Mouse (Mus musculus) heart, adult 11 months (tissue): ENCODE measurements at regions not wholly inside any gene's neighbourhood (a gene's known extent, or its start where the extent isn't known, plus 50 kb on each side); places are given as distances from the start of the nearest gene placed in this dataset.
A peak's percentile ranks its signal among the peaks of the same experiment; 100 is the strongest.

ENCODE experiments used
- DNase-seq: peaks from one replicate; pipeline ENCODE4 v3.0.0; 2022

DNA sequence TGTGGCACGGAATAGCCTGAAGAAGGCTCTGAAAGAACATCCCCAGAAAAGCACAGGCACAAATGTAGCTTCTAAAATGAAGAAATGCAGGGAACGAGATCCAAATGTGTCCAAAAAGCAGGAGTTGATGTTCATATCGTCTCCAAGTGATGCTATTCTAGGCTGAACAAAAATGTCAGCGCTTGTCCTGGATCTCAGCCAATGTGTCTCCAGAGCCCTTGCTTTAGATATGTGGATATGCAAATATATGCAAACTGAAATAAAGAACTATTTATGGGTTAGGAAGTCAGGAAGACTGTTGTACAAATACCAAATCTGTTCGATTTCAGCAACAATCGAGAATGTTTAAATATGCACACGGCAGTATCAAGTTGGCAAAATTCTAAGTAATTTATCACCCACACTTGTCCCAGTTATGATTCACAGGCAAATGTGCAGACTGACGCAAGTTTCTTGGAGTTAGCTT lies 320.4 kb downstream of the Synb start:
- no peak for DNase-seq

DNA sequence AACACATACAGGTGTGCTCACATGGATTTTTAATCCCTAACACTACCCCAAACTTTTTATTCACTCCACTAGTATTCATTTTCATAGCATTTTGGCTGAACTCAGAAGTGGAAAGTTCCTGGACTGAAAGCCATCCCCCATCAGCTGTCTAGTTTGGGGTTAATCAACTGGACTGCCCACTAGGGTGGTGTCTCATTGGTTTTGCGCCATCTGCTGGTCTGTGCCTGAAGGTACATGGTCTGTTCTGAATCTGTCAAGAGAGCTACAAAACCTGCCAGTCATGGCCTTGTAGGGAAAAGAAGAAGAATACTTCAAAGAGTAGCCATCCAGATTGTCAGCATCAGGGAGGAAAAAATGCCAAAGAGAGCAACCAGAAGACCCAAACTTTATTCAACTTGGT lies 327.3 kb downstream of the Synb start:
- peak; percentile 87 for DNase-seq

GRCm38 (mm10) chr14:68954577-68955460 lies 339.3 kb downstream of the Synb start:
- DNase-seq = peak; percentile 59

DNA sequence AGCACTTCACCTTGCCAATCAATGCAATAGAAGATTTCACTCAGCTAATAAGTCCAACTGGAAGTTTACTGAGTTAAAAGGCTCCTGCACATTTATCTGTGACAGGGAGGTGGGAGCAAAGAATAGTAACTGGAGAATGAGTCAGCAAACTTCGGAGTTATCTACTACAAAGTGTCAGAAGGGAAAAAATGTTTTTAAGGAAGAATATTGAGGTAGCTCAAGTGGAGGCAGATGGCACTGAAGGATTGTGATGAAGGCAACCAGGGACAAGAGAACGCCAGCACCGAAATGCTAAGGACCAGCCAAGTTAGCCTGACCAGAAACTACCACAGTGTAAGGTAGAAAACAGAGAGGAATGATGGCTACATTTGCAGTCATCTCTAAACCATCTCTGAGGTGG lies 348.2 kb downstream of the Synb start:
- DNase-seq = no peak

DNA sequence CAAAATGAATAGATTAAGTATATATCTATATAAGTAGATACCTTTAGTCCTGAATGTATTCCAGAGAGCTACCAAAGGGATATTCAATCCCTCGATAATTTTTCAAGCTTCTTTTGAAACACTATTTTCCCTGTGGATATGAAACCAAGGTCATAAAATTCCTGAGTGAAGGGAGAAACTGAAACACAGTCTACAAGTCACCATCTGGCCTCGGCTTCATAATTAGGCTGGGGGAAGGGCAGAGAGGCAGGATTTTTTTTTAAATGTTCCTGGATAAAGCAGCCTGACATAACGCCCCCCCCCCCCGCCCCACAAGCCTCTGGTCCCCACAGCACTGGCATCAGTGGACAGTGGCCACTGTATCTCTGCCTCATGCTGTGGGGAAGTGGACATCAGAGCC lies 348.7 kb downstream of the Synb start:
- no peak for DNase-seq

DNA sequence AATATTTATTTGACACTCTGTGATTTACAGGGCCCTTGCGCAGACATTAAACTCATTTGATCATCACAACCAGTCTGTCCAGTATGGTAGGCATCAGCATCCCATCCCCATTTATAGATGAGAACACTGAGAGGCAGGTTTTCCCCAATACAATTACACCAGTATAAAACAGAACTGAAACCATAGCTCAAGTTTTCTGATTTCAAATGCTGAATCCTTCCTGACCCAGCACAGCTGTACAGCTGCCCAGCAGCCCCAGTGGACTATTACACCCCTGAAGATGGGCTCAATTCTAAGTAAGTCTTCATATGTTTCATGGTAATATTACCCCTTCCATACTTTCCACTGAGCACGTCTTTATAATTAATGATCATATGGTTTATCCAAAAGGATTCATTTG lies 352.3 kb downstream of the Synb start:
- no peak for DNase-seq

- no peak for DNase-seq
These were observed 352.9 kb downstream of the Synb start for GRCm38 (mm10) chr14:68941132-68941690.

DNA sequence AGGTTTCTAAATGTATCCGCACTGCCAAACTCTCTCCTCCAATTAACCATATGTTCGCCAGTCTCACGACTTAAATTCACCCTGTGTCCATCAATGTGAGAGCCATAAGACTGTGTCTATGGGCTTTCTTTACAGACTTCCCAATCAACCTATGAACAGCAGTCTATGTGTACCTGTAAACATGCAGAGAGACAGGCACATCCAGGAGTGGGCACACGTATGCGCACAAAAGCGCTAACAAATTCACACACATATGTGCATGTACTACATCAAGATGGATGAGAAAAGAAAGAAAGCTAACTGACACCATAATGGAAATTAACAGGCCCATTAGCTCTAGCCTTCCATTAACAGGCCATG lies 358.8 kb downstream of the Synb start:
- no peak for DNase-seq

DNA sequence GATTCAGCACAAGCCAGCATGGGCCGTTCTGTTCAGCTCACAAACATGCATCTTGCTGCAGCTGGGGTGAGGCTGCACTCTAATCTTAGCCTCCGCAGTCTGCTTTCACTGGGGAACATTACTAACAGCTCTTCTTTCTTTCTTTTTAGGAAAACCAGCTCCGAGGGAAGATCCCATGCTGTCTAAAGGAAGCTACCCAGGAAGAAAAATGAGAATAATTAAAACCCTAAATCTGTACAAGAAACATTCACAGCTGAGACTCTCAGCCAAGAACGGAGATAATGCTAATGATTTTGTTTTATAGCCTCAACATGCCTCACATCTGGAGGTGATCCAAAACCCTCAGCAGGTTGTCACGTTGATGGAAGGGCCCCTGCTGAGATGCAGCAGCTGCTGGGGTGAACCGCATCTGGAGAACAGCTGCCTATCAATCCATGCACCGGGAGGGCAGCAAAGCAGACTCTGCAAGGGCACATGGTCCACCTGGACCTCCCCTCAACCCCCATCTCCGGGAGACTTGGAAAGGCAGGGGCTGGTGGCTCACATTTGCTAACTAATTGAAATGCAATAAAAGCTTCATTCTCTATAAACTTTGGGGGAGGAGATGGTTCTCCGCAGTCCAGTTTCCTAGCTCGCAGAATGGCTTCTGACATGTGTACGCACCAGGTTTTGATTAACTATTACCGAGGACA lies 359.3 kb downstream of the Synb start:
- no peak for DNase-seq

DNA sequence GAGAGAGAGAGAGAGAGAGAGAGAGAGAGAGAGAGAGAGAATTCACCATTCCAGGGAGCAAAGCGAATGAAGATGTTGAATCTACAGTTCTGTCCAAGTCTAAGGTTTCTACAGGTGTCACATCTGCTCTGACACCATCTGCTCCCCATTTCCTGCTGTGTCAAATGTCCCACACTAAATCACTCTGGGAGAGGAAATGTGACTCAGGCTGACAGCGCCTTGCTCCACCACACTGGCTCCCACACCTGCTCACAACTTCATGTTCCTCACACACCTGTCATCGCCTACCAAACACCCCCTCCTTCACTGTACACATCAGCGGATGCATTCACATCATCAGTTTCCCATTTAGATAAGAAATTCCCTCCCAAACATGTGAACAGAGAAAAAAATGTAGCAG lies 366.3 kb downstream of the Synb start:
- peak; percentile 82 for DNase-seq

DNA sequence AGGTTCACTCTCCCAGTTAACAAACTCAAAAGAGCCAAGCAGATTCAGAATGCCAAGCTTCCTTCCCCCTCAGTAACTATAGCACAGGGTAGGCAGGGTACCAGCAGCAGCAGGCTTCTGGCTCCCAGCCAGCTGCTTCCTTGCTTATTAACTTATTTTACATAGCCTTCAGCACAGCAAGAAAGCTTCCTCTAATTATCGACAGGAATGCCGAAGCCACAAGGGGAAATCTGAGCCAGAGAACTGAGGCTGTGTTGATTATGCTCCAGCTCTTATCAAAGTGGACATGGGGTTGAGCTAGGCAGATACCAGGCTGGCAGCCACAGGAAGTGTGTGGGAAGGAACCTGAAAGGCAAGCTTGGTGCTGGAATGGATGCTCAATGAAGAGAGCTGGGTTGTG lies 371.0 kb downstream of the Synb start:
- no peak for DNase-seq

DNA sequence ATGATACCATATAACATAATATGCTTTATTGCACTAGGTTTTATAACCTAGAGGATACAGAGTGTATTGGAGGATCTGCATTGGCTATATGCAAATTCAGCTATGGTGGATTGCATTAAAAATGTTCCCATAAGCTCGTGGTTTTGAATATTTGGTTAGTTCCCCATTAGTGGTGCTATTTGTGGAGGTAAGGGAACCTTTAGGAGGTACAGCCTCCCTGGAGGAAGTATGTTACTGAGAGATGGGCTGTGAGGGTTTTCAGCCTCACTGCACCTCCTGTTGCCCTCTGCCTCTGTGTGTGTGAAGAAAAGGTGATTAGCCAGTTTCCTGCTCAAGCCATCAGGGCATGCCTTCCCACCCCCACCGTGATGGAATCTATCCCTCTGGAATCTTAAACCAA lies 372.1 kb downstream of the Synb start:
- DNase-seq = no peak

DNA sequence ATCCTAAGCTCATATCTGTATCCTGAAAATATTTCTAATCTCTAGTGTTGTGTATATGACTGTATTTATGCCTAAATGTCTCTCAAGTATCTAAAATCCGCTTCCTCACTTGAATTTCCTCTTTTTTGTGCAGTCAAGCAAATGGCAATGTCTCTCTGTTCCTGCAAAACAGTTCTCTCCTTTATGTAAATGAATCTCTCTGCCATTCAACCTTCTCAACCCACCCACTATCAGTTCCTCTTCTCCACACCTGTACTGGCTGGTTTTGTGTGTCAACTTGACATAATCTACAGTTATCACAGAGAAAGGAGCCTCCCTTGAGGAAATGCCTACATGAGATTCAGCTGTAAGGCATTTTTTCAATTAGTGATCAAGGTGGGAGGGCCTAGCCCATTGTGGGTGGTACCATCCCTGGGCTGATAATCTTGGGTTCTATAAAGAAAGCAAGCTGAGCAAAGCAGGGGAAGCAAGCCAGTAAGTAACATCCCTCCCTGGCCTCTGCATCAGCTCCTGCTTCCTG lies 375.5 kb downstream of the Synb start:
- DNase-seq = no peak

GRCm38 (mm10) chr14:68899921-68900320 lies 394.2 kb downstream of the Synb start:
- DNase-seq = no peak

DNA sequence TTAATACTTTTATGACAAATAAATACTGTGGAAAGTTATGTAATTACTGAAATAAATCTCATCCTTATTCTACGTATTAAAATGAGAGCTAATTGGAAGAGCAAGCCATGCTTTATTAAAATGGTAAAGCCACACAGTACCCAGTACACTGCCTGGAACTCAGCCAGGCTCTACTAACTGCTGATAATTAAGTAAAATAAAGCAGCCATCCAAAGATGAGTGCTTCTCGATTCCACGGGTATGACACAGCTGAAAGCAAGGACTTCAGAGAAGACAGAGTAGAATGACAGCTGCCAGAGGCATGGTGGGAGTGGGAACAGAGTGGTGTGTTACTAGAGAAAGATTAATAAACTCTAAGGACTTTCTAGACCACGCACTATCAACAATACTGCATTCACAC lies 416.9 kb downstream of the Synb start:
- DNase-seq = peak; percentile 57

DNA sequence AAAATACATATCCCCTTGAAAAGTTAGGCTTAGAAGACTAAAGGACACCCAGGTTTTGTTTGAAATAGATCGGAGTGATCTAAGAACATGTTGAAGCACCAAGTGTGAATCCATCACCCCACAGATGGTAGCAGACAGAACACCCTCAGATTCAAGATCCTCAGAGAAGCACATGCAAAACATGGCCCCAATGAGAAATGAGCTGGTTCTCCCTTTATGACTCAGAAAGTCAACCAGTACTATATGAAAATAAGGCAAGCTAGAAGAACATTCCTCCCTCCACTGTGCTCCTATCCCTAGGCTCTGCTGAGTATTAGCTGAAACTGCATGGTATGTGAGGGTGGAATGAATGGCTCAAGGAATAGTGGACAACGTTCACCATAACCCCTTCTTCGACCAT lies 433.0 kb downstream of the Synb start:
- no peak for DNase-seq

DNA sequence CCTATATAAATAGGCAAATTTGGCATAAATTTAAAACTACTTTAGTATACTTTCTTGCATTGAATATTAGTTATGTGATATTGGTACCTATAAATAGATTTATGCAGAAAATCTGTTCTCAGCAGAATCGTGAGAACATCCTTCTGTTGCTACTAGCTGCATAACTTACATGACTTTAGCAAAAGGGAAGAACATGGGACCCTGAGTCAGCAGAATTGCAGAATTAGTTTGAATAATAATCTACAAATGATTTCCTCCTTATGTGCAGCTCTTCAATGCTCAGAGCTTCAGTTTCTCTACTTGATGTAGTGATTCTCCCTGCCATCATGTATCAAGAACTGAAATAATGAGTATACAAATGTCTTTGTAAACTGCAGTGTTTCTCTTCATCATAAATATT lies 436.2 kb downstream of the Synb start:
- no peak for DNase-seq

DNA sequence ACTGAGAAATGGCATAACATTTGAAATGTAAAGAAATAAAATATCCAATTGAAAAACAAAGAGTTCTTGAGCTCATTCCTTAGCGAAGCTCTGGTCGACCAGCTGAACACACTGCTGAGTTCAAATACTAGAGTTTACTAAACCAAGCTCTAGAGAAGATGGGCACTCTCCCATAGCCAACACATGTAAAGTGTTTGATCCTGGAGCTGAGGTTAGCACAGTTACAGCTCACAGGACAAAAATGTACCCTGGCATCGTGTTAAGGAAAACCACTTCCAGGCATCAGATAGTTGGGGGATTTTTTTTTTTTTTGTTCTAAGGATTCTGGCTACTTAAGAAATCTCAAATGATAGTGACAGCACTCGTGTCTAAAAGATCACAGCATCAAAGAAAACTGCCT lies 445.6 kb downstream of the Synb start:
- no peak for DNase-seq

- no peak for DNase-seq
These were observed 446.5 kb downstream of the Synb start for GRCm38 (mm10) chr14:68847609-68848008.

DNA sequence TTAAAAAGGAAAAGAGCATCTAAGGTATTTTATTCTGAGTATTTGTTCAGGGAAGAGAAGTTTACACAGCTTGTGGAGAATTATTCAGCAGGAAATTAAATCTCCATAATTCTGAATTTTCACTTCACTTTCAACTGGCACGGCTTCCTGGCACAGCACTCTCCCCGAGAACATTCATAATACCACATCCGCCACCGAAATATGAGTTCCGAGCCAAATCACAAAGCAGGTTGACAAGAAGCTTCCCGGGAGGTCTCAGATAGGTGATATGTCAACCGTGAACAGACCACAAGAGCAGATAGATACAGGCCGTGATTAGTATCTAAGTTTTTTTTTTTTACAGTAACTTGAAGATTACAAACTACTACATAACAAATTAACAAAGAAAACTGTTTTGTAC lies 473.9 kb downstream of the Synb start:
- DNase-seq = no peak

- DNase-seq = no peak
These were observed 485.1 kb downstream of the Synb start for GRCm38 (mm10) chr14:68808976-68809375.

- DNase-seq = no peak
These were observed 486.2 kb downstream of the Synb start for GRCm38 (mm10) chr14:68807918-68808317.

DNA sequence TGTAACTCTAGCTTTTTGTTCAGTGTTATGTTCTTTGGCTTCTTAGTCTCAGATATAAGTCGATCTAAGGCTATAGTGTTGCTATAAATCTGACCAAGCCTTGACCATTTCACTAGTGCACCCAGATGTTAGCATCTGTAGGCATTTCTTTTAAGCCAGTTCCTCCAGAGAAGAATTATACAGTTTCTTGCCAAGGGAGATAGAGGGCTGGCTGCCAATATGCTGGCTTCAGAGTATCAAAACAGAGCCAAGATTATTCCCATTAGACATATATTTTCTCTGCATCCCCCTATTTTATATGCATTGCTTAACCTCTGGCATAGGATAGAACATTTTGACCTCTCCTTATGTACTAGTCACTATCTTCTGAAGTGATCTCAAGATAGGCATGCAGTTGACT lies 487.5 kb downstream of the Synb start:
- DNase-seq = no peak

GRCm38 (mm10) chr14:68784395-68784794 lies 509.7 kb downstream of the Synb start:
- peak; percentile 1 for DNase-seq
